Mouse (Mus musculus): ENCODE data around the gene Tbcd.

DNA sequence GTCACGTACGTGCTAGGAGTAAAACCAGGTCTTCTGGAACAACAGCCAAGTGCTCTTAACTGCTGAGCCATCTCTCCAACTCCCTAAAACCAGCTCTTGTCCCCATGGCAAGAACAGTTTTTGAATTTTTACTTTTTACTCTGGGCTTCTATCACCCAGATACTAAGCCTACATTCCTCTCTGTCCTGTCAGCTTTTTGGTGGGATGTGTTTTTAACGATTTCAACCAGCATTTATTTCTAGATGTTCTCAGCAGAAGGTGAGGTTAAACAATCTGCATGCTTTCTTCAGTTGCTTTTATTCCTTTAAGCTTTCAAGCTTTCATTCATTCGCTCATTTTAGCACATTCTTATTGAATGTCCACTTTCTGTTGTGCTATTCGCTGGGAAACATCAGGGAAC, 33.8 kb upstream of the Tbcd start:
- TF ChIP-seq POLR2A (IDR thresholded peaks at IDR 0.05; ENCODE audit: control insufficient read depth, extremely low read depth, insufficient read depth, low read length, poor library complexity) (no peak), CTCF (IDR thresholded peaks at IDR 0.05; ENCODE audit: borderline replicate concordance, control insufficient read depth, extremely low read depth, insufficient read depth, low read length, poor library complexity) (no peak)

All from thymus, adult 2 months (tissue).